Mouse (Mus musculus) mature B cell (primary cell): ENCODE results near the gene Rnf26.

ENCODE experiments used
- in situ Hi-C: fragments of 300-500 bp; cut with MboI; formaldehyde crosslinking; loops from 2 replicates; pipeline ENCODE4 v1.14.3; 2019

Gene Rnf26

GRCm38 (mm10) chr9:44047571-44048490 lies 65.5 kb downstream of the Rnf26 start:
- in situ Hi-C loops = no loop called here

DNA sequence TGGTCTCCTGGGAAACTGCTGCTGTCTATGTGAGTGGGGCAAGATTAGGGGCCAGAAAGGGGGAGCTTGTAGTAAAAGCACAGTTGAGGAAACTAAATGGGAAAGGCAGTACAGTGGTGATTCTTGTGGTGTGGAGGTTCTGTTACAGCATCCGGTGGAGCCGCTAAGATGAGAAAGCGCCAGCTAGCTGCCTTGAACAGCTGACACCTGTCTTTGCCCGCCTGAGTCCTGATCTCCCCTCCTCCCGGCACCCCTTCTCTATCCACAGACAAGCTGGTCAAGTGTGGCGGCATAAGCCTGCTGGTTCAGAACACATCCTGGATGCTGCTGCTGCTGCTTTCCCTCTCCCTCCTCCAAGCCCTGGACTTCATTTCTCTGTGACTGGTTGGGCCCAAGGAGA lies 66.2 kb downstream of the Rnf26 start:
- in situ Hi-C loops = no loop called here

- in situ Hi-C loops = no loop called here
These were observed 66.9 kb downstream of the Rnf26 start for GRCm38 (mm10) chr9:44046426-44046825.

DNA sequence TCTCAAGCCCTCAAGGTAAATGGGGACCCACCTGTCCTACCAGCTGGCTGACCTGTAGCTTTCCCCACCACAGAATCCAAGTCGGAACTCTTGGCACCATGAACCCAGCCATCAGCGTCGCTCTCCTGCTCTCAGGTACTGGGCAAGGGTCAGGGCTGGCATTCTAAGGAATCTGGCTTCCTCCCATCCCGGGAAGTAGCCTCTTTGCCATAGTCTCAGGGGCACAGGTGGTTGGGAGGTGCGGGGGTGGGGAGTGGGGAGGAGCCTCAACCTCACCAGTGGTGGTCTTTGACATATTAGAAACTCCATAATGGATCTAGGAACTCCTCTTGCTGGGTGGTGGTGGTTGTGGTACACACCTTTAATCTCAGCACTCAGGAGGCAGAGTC lies 67.4 kb downstream of the Rnf26 start:
- in situ Hi-C loops = no loop called here
